In genomic region chr17:88652702-88653374, GRCm38 (mm10) we compare ENCODE assay signal across 9 mouse cellular contexts. TPM values are rescaled to one million over a fixed set of nuclear protein-coding genes. Genes with fewer than 3 reads are reported as not detected.
DNase-seq lines count a peak whose midpoint lies in the region; ATAC-seq lines count a peak whose summit lies in the region.
"Had no signal": no experiment of that assay in that cellular context is flagged by ENCODE, and none has a peak within 500 bp of the region (broad histone marks: within the 10 kb centered on the region; RNA-seq: fewer than 3 reads in every experiment).

No protein-coding gene starts in this region.

- H3K4me2 ChIP-seq in intestine, embryonic 14.5 days (ENCODE audit: low read length), result no peak overlapping the region

- peak; percentile 79 for DNase-seq in NIH3T3 (ENCODE audit: low read depth)
- DNase-seq in cerebellum, adult 8-10 months, result peak; percentile 81
- peak; percentile 73 to 88 for DNase-seq in frontal cortex, postnatal 14 days (ENCODE audit: low spot score in 2 of 2)
- peak; percentile 95 for DNase-seq in intestine, embryonic 14.5 days (ENCODE audit: low spot score)
- DNase-seq in left cerebral cortex, adult 9 months (ENCODE audit: low spot score in 2 of 2), result peak; percentile 48 to 90
- peak; percentile 85 for DNase-seq in mesoderm, embryonic 11.5 days (ENCODE audit: low read depth, low spot score)
- DNase-seq in right cerebral cortex, postnatal 36 days (ENCODE audit: low spot score in 2 of 2), result peak; percentile 78 to 81

- no peaks in the 10 kb centered on the region for H3K27me3 ChIP-seq in intestine, embryonic 14.5 days (replicated peaks; ENCODE audit: control insufficient read depth, insufficient read depth, low read length)

- H3K4me1 ChIP-seq in intestine, embryonic 14.5 days (replicated peaks; ENCODE audit: control insufficient read depth, insufficient read depth, low read length), result no peaks in the 10 kb centered on the region

- H3K9me3 ChIP-seq in intestine, embryonic 14.5 days (ENCODE audit: control insufficient read depth, low read length), result no peaks in the 10 kb centered on the region

- WGBS in intestine, embryonic 14.5 days, result 24% methylated on average over 21 of the region's 21 CpGs

- no peak overlapping the region for H3K4me3 ChIP-seq in intestine, embryonic 14.5 days (ENCODE audit: low read depth, low read length)

- ATAC-seq in intestine, embryonic 14.5 days (replicated peaks; ENCODE audit: low FRiP score, low TSS enrichment, low read depth), result peak; percentile 69; the same call in 1 of the 2 replicates
- no peak for ATAC-seq in erythroblast, adult 5-6 weeks (replicated peaks; ENCODE audit: low FRiP score, poor library complexity, severe bottlenecking)

- no peak overlapping the region for H3K27ac ChIP-seq in intestine, embryonic 14.5 days (ENCODE audit: low read depth)
- H3K27ac ChIP-seq: macrophage had no signal

- no peak overlapping the region for H3K9ac ChIP-seq in intestine, embryonic 14.5 days (ENCODE audit: low read length)

- H3K36me3 ChIP-seq in intestine, embryonic 14.5 days (ENCODE audit: control insufficient read depth, insufficient read depth, low read length), result peaks cover 7% of the 10 kb centered on the region; the same call in 1 of the 2 replicates

RNA-seq across cellular contexts. Expression of gene Gtf2a1l, which starts 15.6 kb away (rescaled TPM):
- 0.50 and 0.92 TPM in 2 replicates for polyA plus RNA-seq in intestine, embryonic 14.5 days (2014; fragmentation: Nextera tagmentation; extraction: Ambion mirVana)
- not detected in 2 replicates for total RNA-seq in erythroblast, adult 5-6 weeks (2015; ENCODE audit: low replicate concordance)
- total RNA-seq in erythroblast, adult 5-6 weeks (2017; ENCODE audit: low replicate concordance), result not detected in 2 replicates
- polyA plus RNA-seq: macrophage had no signal

RNA-seq across cellular contexts. Expression of gene Ston1, which starts 55.4 kb away (rescaled TPM):
- polyA plus RNA-seq in intestine, embryonic 14.5 days (2014; fragmentation: Nextera tagmentation; extraction: Ambion mirVana), result 9.9 and 10.7 TPM in 2 replicates
- total RNA-seq in erythroblast, adult 5-6 weeks (2015; ENCODE audit: low replicate concordance), result not detected in 2 replicates
- total RNA-seq in erythroblast, adult 5-6 weeks (2017; ENCODE audit: low replicate concordance), result not detected in 2 replicates
